Mouse (Mus musculus): ENCODE data around the gene Olfr1153. TPM values are rescaled to one million over a fixed set of nuclear protein-coding genes. Genes with fewer than 3 reads are reported as not detected.

The Olfr1153 gene
- polyA plus RNA-seq (2012): not detected in 2 replicates

GRCm38 (mm10) chr2:87894662-87895061 lies at the start of gene Olfr1153:
Olfr1153 (plus strand) TSS chr2:87894962.
- Histone ChIP-seq H3K36me3 (ENCODE audit: control insufficient read depth) (no peaks in the 10 kb centered on the region), H3K9me3 (ENCODE audit: control insufficient read depth, low read length) (no peaks in the 10 kb centered on the region; the same call in 1 of the 2 replicates), H3K4me1 (ENCODE audit: control insufficient read depth) (no peaks in the 10 kb centered on the region), H3K4me3 (replicated peaks) (no peak within 1 kb of the TSS), H3K27me3 (ENCODE audit: control insufficient read depth) (no peaks in the 10 kb centered on the region)
- no peak for TF ChIP-seq TAL1 (IDR thresholded peaks at IDR 0.05; ENCODE audit: low read length)
- TF ChIP-seq GATA1 (IDR thresholded peaks at IDR 0.05; ENCODE audit: low read length): no peak

- Histone ChIP-seq H3K36me3 (ENCODE audit: control insufficient read depth) (no peaks in the 10 kb centered on the region), H3K4me1 (ENCODE audit: control insufficient read depth) (no peaks in the 10 kb centered on the region), H3K4me3 (replicated peaks) (no peak within 1 kb of the TSS), H3K27me3 (ENCODE audit: control insufficient read depth) (no peaks in the 10 kb centered on the region), H3K9me3 (ENCODE audit: control insufficient read depth, low read length) (no peaks in the 10 kb centered on the region; the same call in 1 of the 2 replicates)
- no peak for TF ChIP-seq TAL1 (IDR thresholded peaks at IDR 0.05; ENCODE audit: low read length)
- no peak for TF ChIP-seq GATA1 (IDR thresholded peaks at IDR 0.05; ENCODE audit: low read length)
Measured at GRCm38 (mm10) chr2:87855562-87855961, 39.2 kb upstream of the Olfr1153 start, which contains the start of gene Olfr1151. Olfr1151 (plus strand) TSS chr2:87855862.

- Histone ChIP-seq H3K4me3 (replicated peaks) (no peak within 1 kb of the TSS), H3K36me3 (ENCODE audit: control insufficient read depth) (no peaks in the 10 kb centered on the region), H3K9me3 (ENCODE audit: control insufficient read depth, low read length) (no peaks in the 10 kb centered on the region; the same call in 1 of the 2 replicates), H3K27me3 (ENCODE audit: control insufficient read depth) (no peaks in the 10 kb centered on the region), H3K4me1 (ENCODE audit: control insufficient read depth) (no peaks in the 10 kb centered on the region)
- TF ChIP-seq GATA1 (IDR thresholded peaks at IDR 0.05; ENCODE audit: low read length) (no peak), TAL1 (IDR thresholded peaks at IDR 0.05; ENCODE audit: low read length) (no peak)
Measured at GRCm38 (mm10) chr2:87866192-87866591, 28.6 kb upstream of the Olfr1153 start, which contains the start of gene Olfr1152. Olfr1152 (plus strand) TSS chr2:87866492.

GRCm38 (mm10) chr2:87905066-87905465 lies 10.3 kb downstream of the Olfr1153 start, which contains the start of gene Olfr1154:
Olfr1154 (minus strand) TSS chr2:87905166.
- TF ChIP-seq TAL1 (IDR thresholded peaks at IDR 0.05; ENCODE audit: low read length): no peak
- TF ChIP-seq GATA1 (IDR thresholded peaks at IDR 0.05; ENCODE audit: low read length): no peak
- Histone ChIP-seq H3K4me3 (replicated peaks) (no peak within 1 kb of the TSS), H3K36me3 (ENCODE audit: control insufficient read depth) (no peaks in the 10 kb centered on the region), H3K27me3 (ENCODE audit: control insufficient read depth) (no peaks in the 10 kb centered on the region), H3K4me1 (ENCODE audit: control insufficient read depth) (no peaks in the 10 kb centered on the region), H3K9me3 (ENCODE audit: control insufficient read depth, low read length) (no peaks in the 10 kb centered on the region)

GRCm38 (mm10) chr2:87945037-87945436 lies 50.3 kb downstream of the Olfr1153 start, which contains the start of gene Olfr1155:
Olfr1155 (minus strand) TSS chr2:87945137.
- H3K27me3 ChIP-seq (ENCODE audit: control insufficient read depth): no peaks in the 10 kb centered on the region
- TF ChIP-seq TAL1 (IDR thresholded peaks at IDR 0.05; ENCODE audit: low read length) (no peak), GATA1 (IDR thresholded peaks at IDR 0.05; ENCODE audit: low read length) (no peak)
- H3K4me1 ChIP-seq (ENCODE audit: control insufficient read depth): no peaks in the 10 kb centered on the region
- H3K36me3 ChIP-seq (ENCODE audit: control insufficient read depth): no peaks in the 10 kb centered on the region
- no peaks in the 10 kb centered on the region for H3K9me3 ChIP-seq (ENCODE audit: control insufficient read depth, low read length)
- H3K4me3 ChIP-seq (replicated peaks): no peak within 1 kb of the TSS

Other genes with a start within 250 kb of the Olfr1153 start
- not detected in 2 replicates for gene Olfr1133, start 247.6 kb upstream of the Olfr1153 start, polyA plus RNA-seq (2012)
- gene Olfr1134, start 236.5 kb upstream of the Olfr1153 start, polyA plus RNA-seq (2012): not detected in 2 replicates
- gene Olfr1135, start 221.3 kb upstream of the Olfr1153 start, polyA plus RNA-seq (2012): not detected in 2 replicates
- not detected in 2 replicates for gene Olfr1136, start 201.0 kb upstream of the Olfr1153 start, polyA plus RNA-seq (2012)
- gene Olfr1137, start 181.8 kb upstream of the Olfr1153 start, polyA plus RNA-seq (2012): not detected in 2 replicates
- not detected in 2 replicates for gene Olfr1138, start 155.0 kb upstream of the Olfr1153 start, polyA plus RNA-seq (2012)
- not detected in 2 replicates for gene Olfr1140, start 151.2 kb upstream of the Olfr1153 start, polyA plus RNA-seq (2012)
- not detected in 2 replicates for gene Olfr1141, start 141.0 kb upstream of the Olfr1153 start, polyA plus RNA-seq (2012)
- gene Olfr152, start 115.5 kb upstream of the Olfr1153 start, polyA plus RNA-seq (2012): not detected in 2 replicates
- not detected in 2 replicates for gene Olfr1143, start 94.4 kb upstream of the Olfr1153 start, polyA plus RNA-seq (2012)
- not detected in 2 replicates for gene Olfr1145, start 85.1 kb upstream of the Olfr1153 start, polyA plus RNA-seq (2012)
- gene Olfr1148, start 64.4 kb upstream of the Olfr1153 start, polyA plus RNA-seq (2012): not detected in 2 replicates
- gene Olfr1150-ps1, start 51.0 kb upstream of the Olfr1153 start, polyA plus RNA-seq (2012): not detected in 2 replicates
- gene Olfr1151, start 39.1 kb upstream of the Olfr1153 start, polyA plus RNA-seq (2012): 0.02 TPM in 1 of 2 replicates, not detected in the other
- not detected in 2 replicates for gene Olfr1152, start 28.5 kb upstream of the Olfr1153 start, polyA plus RNA-seq (2012)
- 0.06 TPM in 1 of 2 replicates, not detected in the other for gene Olfr1154, start 10.2 kb downstream of the Olfr1153 start, polyA plus RNA-seq (2012)
- gene Olfr1155, start 50.2 kb downstream of the Olfr1153 start, polyA plus RNA-seq (2012): not detected in 2 replicates
- not detected in 2 replicates for gene Olfr1156, start 58.1 kb downstream of the Olfr1153 start, polyA plus RNA-seq (2012)
- not detected in 2 replicates for gene Olfr1157, start 73.3 kb downstream of the Olfr1153 start, polyA plus RNA-seq (2012)
- gene Olfr74, start 79.7 kb downstream of the Olfr1153 start, polyA plus RNA-seq (2012): not detected in 2 replicates
- gene Olfr1158, start 95.2 kb downstream of the Olfr1153 start, polyA plus RNA-seq (2012): not detected in 2 replicates
- not detected in 2 replicates for gene Olfr1160, start 113.3 kb downstream of the Olfr1153 start, polyA plus RNA-seq (2012)
- not detected in 2 replicates for gene Olfr1161, start 127.8 kb downstream of the Olfr1153 start, polyA plus RNA-seq (2012)
- not detected in 2 replicates for gene Olfr73, start 142.7 kb downstream of the Olfr1153 start, polyA plus RNA-seq (2012)
- gene Olfr1162, start 156.2 kb downstream of the Olfr1153 start, polyA plus RNA-seq (2012): not detected in 2 replicates
- not detected in 2 replicates for gene Olfr1163, start 176.9 kb downstream of the Olfr1153 start, polyA plus RNA-seq (2012)
- gene Olfr1164, start 199.0 kb downstream of the Olfr1153 start, polyA plus RNA-seq (2012): not detected in 2 replicates
- gene Olfr1166, start 233.3 kb downstream of the Olfr1153 start, polyA plus RNA-seq (2012): not detected in 2 replicates